Mouse (Mus musculus) limb, embryonic 11.5 days (tissue): ENCODE measurements around the gene Mtmr14. TPM values are rescaled to one million over a fixed set of nuclear protein-coding genes. Genes with fewer than 3 reads are reported as not detected.

Experiments used
- ATAC-seq: fragments of 200-750 bp; cut with Nextera tagmentation; 2 replicates; pipeline ENCODE4 v1.8.0; 2017; ENCODE audit warnings: low read depth; ENCODE audit not compliant: insufficient number of reproducible peaks, low FRiP score, low TSS enrichment
- DNase-seq: peaks from one replicate; pipeline ENCODE4 v3.0.0-alpha.2; 2015; ENCODE audit warnings: low spot score
- H3K27ac ChIP-seq: fragments of 300-500 bp; sonication (generic); replicated peaks from 2 replicates; pipeline ENCODE4 v1.5.1; 2014; ENCODE audit warnings: low read depth, mild to moderate bottlenecking, low read length
- H3K27me3 ChIP-seq: fragments of 300-500 bp; sonication (generic); 2 replicates; pipeline ENCODE4 v1.6.1; 2014; ENCODE audit warnings: mild to moderate bottlenecking, low read length, mixed read lengths; ENCODE audit not compliant: control insufficient read depth, insufficient read depth
- H3K36me3 ChIP-seq: fragments of 300-500 bp; sonication (generic); 2 replicates; pipeline ENCODE4 v1.6.1; 2014; ENCODE audit warnings: mild to moderate bottlenecking, low read length, moderate library complexity, mixed read lengths; ENCODE audit not compliant: control insufficient read depth, insufficient read depth
- H3K4me1 ChIP-seq: fragments of 300-500 bp; sonication (generic); 2 replicates; pipeline ENCODE4 v1.6.1; 2014; ENCODE audit warnings: low read length, mixed read lengths; ENCODE audit not compliant: control insufficient read depth, insufficient read depth
- H3K4me2 ChIP-seq: fragments of 300-500 bp; sonication (generic); 2 replicates; pipeline ENCODE4 v1.6.1; 2014; ENCODE audit warnings: low read depth, mild to moderate bottlenecking, moderate library complexity; ENCODE audit not compliant: severe bottlenecking
- H3K4me3 ChIP-seq: fragments of 300-500 bp; sonication (generic); 2 replicates; pipeline ENCODE4 v1.5.1; 2014; ENCODE audit warnings: low read depth, low read length
- H3K9ac ChIP-seq: fragments of 300-500 bp; sonication (generic); 2 replicates; pipeline ENCODE4 v1.6.1; 2014; ENCODE audit warnings: mild to moderate bottlenecking, low read length
- H3K9me3 ChIP-seq: fragments of 300-500 bp; sonication (generic); 2 replicates; pipeline ENCODE4 v1.6.1; 2016; ENCODE audit warnings: low read length; ENCODE audit not compliant: control insufficient read depth
- WGBS: fragments of 180-500 bp; shearing (Covaris S2); extraction: QIAGEN DNeasy Blood & Tissue Kit; methylation state at CpG from one replicate; pipeline ENCODE4 v1.1.7; 2014; 5-methylcytosine and 5-hydroxymethylcytosine counted together
- polyA plus RNA-seq: library from polyadenylated mRNA; unstranded; fragments of >200 nt; fragmentation: Nextera tagmentation; extraction: Ambion mirVana; gene quantifications from 2 replicates; pipeline ENCODE4 v1.2.1, GENCODE M21; 2014

Gene Mtmr14
- 41.8 and 47.2 TPM in 2 replicates for polyA plus RNA-seq

GRCm38 (mm10) chr6:113237542-113238270, at the start of gene Mtmr14:
Mtmr14 (plus strand) TSS chr6:113237843.
- WGBS, result under 1% methylated on average over 50 of the region's 55 CpGs
- Histone ChIP-seq H3K4me2 (peak within 1 kb of the TSS; percentile 90), H3K4me1 (peaks cover 3% of the 10 kb centered on the region; the same call in 1 of the 2 replicates), H3K9me3 (no peaks in the 10 kb centered on the region), H3K36me3 (0 out of 2 replicates have a peak, but pooled peaks cover 2% of the 10 kb centered on the region), H3K27me3 (no peaks in the 10 kb centered on the region), H3K4me3 (peak within 1 kb of the TSS; percentile 98), H3K9ac (peak within 1 kb of the TSS; percentile 81), H3K27ac (no peak within 1 kb of the TSS)
- ATAC-seq, result peak; percentile 97
- peak; percentile 100 for DNase-seq

DNA sequence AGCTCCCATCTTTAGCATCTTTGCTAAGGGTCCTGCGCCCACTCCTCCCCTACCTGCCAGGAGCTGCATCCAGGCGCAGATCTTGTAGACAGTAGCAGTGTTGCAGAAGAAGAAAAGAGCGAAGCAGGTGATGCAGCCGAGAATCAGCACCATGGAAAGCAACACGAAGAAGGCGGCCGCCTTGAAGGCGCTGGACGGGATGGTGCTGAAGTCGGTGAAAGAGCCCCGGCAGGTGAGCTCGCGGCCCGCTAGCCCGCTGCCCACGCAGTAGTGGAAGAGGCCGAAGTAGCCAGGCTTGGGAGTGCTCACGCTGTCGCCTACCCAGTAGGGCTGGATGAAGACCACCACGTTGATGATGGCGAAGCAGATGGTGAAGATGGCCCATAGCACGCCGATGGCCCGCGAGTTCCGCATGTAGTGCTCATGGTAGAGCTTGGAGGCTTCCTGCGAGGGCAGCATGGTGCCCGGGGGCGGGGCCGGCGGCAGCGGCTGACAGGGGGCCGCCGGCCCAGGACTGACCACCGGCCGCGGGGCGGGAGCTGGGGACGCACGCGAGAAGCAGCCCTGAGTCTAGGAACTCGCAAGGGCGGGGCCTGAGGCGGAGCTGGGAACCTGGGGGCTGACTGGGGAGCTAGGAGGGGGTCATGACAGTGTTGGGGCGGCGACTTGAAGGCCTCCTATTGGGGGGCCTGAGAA, 43.7 kb upstream of the Mtmr14 start:
- DNase-seq (peak; percentile 80), ATAC-seq (peak; percentile 21; the same call in 1 of the 2 replicates)
- Histone ChIP-seq H3K9ac (no peak overlapping the region), H3K27me3 (peaks cover 23% of the 10 kb centered on the region), H3K9me3 (no peaks in the 10 kb centered on the region), H3K4me3 (peak overlapping the region; percentile 17; the same call in 1 of the 2 replicates), H3K36me3 (no peaks in the 10 kb centered on the region), H3K4me1 (peaks cover 5% of the 10 kb centered on the region; the same call in 1 of the 2 replicates), H3K27ac (no peak overlapping the region), H3K4me2 (peak overlapping the region; percentile 27; the same call in 1 of the 2 replicates)
- WGBS, result 3% methylated on average over 46 of the region's 46 CpGs

- ATAC-seq, result no peak
- H3K9me3 ChIP-seq, result no peaks in the 10 kb centered on the region
- peak overlapping the region; percentile 42 for H3K4me3 ChIP-seq
- no peak overlapping the region for H3K27ac ChIP-seq
- H3K36me3 ChIP-seq, result no peaks in the 10 kb centered on the region
- H3K4me1 ChIP-seq, result peaks cover 5% of the 10 kb centered on the region; the same call in 1 of the 2 replicates
- H3K27me3 ChIP-seq, result peaks cover 23% of the 10 kb centered on the region
- H3K9ac ChIP-seq, result no peak overlapping the region
- peak overlapping the region; percentile 77 for H3K4me2 ChIP-seq
- no peak for DNase-seq
- WGBS, result 6% methylated on average over 5 of the region's 5 CpGs
These were observed 43.2 kb upstream of the Mtmr14 start for GRCm38 (mm10) chr6:113194517-113194840.

DNA sequence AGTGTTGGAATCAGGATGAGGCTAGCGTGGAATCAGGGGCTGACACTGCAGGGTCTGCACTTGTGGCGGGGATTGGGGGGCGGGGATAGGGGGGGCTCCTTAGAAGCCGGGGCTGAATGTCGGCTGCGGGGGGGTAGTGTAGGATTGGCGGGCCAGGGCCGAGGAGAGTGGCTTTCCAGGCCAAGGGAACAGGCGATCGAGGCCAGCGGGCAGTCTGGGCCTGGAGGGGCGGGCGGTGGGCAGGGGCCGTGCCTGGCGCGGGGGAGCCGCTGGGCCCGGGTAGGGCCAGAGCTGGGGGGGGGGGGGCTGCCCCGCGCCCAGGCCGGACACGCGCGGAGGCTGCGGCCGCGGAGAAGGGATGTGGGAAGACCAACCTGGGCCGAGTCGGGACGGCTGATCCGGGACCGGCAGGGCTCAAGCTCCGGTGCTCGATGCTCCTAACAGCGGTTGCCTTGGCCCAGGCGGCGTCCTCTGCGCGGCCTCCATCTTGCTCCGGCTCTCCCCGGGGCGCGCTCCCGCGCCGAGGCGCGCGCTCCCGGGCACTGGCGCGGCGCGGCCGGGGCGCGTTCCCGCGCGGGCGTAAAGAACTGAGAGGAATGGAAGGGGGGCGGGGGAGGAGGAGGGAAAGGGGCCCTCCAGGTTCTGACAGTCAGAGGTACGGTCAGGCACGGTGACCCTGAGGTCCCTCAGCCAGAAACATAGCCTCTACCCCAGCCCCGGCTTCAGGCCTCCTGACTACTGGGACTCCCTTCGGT, 42.6 kb upstream of the Mtmr14 start, which contains the start of gene Lhfpl4:
Gene Lhfpl4, minus strand, starts transcription at position 544 of the 755 bp plus-strand sequence.
- peak within 1 kb of the TSS; percentile 43 for H3K9ac ChIP-seq
- H3K27me3 ChIP-seq, result peaks cover 23% of the 10 kb centered on the region
- no peak within 1 kb of the TSS for H3K27ac ChIP-seq
- no peaks in the 10 kb centered on the region for H3K36me3 ChIP-seq
- H3K9me3 ChIP-seq, result no peaks in the 10 kb centered on the region
- peak within 1 kb of the TSS; percentile 77 for H3K4me2 ChIP-seq
- ATAC-seq (no peak), DNase-seq (peak; percentile 40)
- peak within 1 kb of the TSS; percentile 42 for H3K4me3 ChIP-seq
- 2% methylated on average over 38 of the region's 66 CpGs for WGBS
- H3K4me1 ChIP-seq, result peaks cover 5% of the 10 kb centered on the region; the same call in 1 of the 2 replicates

DNA sequence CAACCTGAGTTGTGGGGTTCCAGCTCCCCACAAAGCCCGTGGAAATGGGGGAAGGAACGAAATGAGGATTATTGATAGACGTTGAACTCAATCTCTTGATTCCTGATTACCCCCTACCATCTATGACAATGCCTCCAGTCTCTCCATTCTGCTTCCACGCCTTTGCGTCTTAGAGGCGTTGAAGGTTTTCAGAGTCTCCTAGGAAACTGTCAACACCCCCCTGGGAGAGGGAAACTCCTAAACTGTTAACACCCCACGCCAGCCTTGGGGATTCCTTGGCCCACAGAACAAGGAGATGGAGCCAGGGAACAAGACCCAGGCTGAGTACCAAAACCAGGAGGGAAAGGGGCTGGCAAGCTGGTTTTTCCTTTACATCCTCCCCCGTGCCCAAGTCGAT, 42.0 kb upstream of the Mtmr14 start:
- Histone ChIP-seq H3K36me3 (no peaks in the 10 kb centered on the region), H3K4me3 (peak overlapping the region; percentile 42), H3K9ac (no peak overlapping the region), H3K27me3 (peaks cover 23% of the 10 kb centered on the region), H3K27ac (no peak overlapping the region), H3K4me2 (peak overlapping the region; percentile 77), H3K4me1 (peaks cover 5% of the 10 kb centered on the region; the same call in 1 of the 2 replicates), H3K9me3 (no peaks in the 10 kb centered on the region)
- DNase-seq (no peak), ATAC-seq (no peak)
- WGBS, result 18% methylated on average over 9 of the region's 9 CpGs

DNA sequence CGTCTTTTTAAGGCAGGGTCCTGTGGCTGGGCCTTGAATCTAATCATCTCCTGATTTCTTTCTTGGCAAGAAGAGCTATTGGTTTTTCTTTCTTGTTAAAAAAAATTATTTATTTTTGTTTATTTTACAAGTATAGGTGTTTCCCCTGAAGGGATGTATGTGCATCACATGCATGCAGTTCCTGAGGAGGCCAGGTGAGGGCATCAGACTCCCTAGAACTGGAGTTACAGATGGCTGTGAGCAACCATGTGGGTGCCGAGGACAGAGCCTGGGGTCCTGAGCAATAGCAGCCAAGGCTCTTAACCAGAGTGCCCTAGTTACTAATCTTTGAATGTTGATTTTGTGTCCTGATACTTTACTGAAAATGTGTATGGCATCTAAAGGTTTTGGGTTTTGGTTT, 21.4 kb upstream of the Mtmr14 start:
- Histone ChIP-seq H3K9me3 (no peaks in the 10 kb centered on the region), H3K36me3 (no peaks in the 10 kb centered on the region), H3K9ac (no peak overlapping the region), H3K4me3 (no peak overlapping the region), H3K27ac (no peak overlapping the region), H3K4me2 (no peak overlapping the region), H3K4me1 (no peaks in the 10 kb centered on the region), H3K27me3 (no peaks in the 10 kb centered on the region)
- WGBS, result 76% methylated on average over 2 of the region's 2 CpGs
- DNase-seq (no peak), ATAC-seq (no peak)

DNA sequence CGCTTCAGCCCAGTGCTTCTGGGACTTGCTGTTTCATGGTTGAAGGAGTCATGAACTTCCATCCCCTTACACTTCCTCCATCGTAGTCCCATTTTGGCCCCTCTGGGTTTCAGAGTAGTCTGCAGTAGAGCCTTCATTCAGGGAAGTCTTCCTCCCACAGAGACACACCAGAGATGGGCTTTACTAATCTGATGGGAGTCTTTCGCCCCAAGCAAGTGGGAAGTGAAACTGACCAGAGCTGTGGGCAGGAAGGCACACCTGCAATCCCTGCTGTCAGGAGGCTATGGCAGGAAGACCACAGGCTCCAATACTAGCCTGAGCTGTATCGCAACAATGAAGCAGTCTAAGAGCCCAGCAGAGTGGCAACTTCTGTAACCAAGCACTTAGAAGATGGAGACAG, 11.8 kb upstream of the Mtmr14 start:
- ATAC-seq, result no peak
- WGBS, result 81% methylated on average over 4 of the region's 4 CpGs

DNA sequence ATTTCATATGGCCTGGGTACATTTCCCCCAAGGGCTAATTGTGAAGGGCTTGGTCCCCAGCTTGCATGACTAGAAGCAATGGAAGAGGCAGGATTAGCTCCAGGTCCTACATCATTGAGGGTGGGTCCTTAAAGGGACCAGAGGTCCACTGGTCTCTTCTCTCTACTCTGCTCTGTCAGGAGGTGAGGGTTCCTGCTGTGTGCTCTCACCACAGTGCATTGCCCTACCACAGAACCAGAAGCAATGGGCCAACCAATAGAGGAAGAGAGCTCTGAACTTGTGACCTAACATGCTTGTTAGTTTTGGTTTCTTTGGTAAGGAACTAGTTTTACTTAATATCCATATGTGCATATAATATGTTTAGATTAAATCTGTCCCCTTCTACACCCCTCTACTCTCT, 10.9 kb upstream of the Mtmr14 start:
- no peak for ATAC-seq
- Histone ChIP-seq H3K27ac (no peak overlapping the region), H3K36me3 (no peaks in the 10 kb centered on the region), H3K9me3 (no peaks in the 10 kb centered on the region), H3K27me3 (no peaks in the 10 kb centered on the region), H3K4me3 (no peak overlapping the region), H3K4me2 (no peak overlapping the region), H3K9ac (no peak overlapping the region), H3K4me1 (no peaks in the 10 kb centered on the region)
- DNase-seq, result no peak

More for the DNA sequence above, 11.8 kb upstream of the Mtmr14 start:
- H3K4me2 ChIP-seq, result no peak overlapping the region
- DNase-seq, result no peak
- H3K4me1 ChIP-seq, result no peaks in the 10 kb centered on the region
- no peak overlapping the region for H3K4me3 ChIP-seq
- H3K9ac ChIP-seq, result no peak overlapping the region
- no peaks in the 10 kb centered on the region for H3K36me3 ChIP-seq
- no peaks in the 10 kb centered on the region for H3K9me3 ChIP-seq
- H3K27me3 ChIP-seq, result no peaks in the 10 kb centered on the region
- no peak overlapping the region for H3K27ac ChIP-seq
